Mouse (Mus musculus): Measurements from ENCODE around the gene Slc35a3.
"Not testable (repeated sequence)": the region's sequence is repeated elsewhere in the genome, so short reads cannot be mapped to it uniquely, and the experiment has no call there.

Slc35a3 gene

GRCm38 (mm10) chr3:116698786-116699185, 13.8 kb downstream of the Slc35a3 start:
- DNase-seq (ENCODE audit: low spot score in 2 of 2), result no peak

DNA sequence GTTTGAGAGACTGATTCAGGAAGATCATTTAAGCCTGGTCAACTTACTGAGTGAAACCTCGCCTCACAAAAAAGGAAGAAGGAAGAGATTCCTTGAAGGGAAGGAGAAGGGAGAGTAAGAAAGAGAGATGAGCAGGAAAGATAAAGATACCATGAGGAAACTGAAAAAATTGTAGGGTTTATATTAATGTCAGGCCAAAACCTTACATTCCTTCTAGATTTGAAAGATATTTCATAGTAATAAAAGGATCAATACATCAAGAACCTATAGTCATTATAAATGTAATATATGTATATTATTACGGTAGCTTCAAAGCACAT, 17.0 kb downstream of the Slc35a3 start:
- no peak for DNase-seq (ENCODE audit: low spot score in 2 of 2)

GRCm38 (mm10) chr3:116694955-116695665, 17.5 kb downstream of the Slc35a3 start:
- no peak for DNase-seq (ENCODE audit: low spot score in 2 of 2)

GRCm38 (mm10) chr3:116694312-116694711, 18.3 kb downstream of the Slc35a3 start:
- DNase-seq (ENCODE audit: low spot score in 2 of 2), result no peak

DNA sequence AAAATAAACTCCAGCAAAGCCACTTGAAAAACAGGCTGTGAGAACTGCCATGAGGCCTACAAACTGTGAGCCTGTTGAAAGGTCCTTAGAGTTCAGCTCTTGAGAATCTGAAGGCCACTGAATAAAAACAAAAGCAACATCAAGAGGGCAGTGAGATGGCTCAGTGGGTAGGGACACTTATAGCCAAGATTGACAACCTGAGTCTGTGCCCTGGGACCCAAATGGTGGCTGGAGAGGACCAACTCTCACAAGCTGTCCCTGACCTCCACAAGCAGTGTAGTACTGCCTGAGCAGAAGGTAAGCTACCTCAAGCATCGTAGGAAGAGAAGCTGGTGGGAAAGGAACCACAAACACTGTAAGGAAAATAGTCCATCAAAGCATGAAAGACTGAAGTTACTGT, 31.5 kb downstream of the Slc35a3 start, which contains the start of gene Gm43191:
Gm43191 (minus strand) TSS at position 101 of the 400 bp plus-strand sequence.
- DNase-seq (ENCODE audit: low spot score in 2 of 2), result no peak

- DNase-seq (ENCODE audit: low spot score in 2 of 2), result not testable (repeated sequence)
These were observed 48.4 kb downstream of the Slc35a3 start for GRCm38 (mm10) chr3:116664281-116664680.

DNA sequence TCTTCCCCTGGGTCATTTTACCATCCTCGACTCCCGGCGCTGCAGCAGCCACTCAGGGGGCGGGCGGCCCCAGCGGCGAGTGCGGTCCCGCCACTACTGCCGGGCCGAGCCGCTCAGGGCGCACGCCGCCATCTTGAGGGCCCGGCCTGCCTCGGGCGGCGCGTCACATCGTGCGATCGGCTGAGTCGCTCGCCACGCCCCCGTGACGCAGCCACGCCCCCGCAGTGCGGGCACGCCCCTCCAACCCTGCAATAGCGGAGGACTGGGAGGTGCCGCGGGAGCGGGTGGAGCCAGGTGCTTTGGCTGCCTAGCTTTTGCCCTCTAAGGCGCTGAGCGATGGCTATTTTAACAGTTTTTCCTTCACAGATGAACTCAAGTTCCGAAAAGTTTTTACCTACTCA, 50.2 kb downstream of the Slc35a3 start, which contains the start of gene Mfsd14a:
Mfsd14a (minus strand) TSS at position 215 of the 401 bp plus-strand sequence.
- DNase-seq (ENCODE audit: low spot score in 2 of 2), result peak; percentile 98 to 99

DNA sequence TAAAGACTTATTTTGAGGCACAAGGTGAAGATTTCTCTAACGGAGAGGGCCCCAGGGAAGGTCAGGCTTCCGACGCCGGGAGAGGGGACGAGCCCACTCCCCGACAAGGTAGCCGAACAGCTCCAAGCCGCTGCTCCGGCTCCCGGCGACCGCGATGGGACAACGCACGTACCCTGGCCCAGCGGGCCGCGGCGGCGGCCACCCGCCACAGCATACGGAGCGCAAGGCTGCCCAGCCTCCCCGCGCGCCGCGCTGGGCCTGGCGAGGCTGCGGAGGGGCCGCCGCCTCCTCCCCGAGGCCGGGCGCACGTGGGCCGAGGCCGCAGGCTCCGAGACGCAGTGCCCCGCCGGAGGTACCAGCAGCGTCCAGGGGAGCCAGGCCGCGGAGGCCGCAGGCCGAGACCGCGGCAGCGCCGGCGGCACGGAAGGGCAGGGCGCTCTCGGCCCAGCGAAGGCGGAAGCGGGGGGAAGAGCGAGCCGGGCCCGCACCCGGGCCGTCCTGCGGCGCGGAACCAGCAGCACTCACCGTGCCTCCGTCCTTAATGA, 50.7 kb downstream of the Slc35a3 start:
- no peak for DNase-seq (ENCODE audit: low spot score in 2 of 2)

DNA sequence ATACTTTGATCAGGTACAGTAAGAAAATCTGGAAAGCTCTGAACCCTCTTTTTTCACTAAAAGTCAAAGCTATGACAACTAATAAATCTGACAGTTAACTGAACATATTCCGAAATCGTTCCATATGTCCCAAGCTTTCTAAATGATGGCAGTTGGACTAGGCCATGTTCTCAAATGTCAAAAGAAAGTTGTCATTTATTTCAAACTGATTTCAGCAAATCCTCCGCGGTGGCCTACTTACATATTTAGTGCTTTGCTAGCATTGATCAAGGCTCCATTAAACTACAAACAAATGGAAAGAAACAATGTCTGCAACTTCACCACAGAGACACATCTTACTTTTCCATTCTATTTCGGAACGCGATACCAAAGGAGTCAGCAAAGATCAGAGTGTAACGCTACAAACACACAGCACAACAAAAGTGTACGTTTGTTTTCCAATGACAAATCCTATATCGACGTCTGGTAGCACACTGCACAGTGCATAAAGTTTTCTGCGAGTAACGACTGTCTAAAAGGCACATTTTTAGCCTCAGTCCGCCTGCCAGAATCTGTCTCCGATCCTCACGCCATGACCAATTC, 51.3 kb downstream of the Slc35a3 start:
- no peak for DNase-seq (ENCODE audit: low spot score in 2 of 2)

DNA sequence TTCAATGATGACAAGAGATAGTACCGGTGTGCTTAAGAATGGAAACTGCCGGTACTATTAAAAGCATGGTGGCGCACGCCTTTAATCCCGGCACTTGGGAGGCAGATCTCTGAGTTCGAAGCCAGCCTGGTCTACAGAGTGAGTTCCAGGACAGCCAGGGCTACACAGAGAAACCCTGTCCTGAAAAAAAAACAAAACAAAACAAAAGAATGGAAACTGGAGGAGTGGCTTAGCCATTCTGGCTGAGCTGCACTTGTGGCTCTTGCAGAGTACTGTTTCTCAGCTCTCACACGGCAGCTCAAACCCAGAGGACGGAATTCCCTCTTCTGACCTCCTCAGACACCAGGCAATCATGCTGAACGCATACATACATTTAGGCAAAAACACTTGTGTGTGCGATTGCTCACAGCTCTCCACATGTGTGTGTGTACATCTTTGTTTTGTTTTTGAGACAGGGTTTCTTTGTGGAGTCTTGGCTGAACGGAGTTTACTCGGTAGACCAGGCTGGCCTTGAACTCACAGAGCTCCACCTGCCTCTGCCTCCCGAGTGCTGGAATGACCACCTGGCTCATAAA, 52.7 kb downstream of the Slc35a3 start:
- no peak for DNase-seq (ENCODE audit: low spot score in 2 of 2)

- no peak for DNase-seq (ENCODE audit: low spot score in 2 of 2)
These were observed 53.6 kb downstream of the Slc35a3 start for GRCm38 (mm10) chr3:116658928-116659565.

DNA sequence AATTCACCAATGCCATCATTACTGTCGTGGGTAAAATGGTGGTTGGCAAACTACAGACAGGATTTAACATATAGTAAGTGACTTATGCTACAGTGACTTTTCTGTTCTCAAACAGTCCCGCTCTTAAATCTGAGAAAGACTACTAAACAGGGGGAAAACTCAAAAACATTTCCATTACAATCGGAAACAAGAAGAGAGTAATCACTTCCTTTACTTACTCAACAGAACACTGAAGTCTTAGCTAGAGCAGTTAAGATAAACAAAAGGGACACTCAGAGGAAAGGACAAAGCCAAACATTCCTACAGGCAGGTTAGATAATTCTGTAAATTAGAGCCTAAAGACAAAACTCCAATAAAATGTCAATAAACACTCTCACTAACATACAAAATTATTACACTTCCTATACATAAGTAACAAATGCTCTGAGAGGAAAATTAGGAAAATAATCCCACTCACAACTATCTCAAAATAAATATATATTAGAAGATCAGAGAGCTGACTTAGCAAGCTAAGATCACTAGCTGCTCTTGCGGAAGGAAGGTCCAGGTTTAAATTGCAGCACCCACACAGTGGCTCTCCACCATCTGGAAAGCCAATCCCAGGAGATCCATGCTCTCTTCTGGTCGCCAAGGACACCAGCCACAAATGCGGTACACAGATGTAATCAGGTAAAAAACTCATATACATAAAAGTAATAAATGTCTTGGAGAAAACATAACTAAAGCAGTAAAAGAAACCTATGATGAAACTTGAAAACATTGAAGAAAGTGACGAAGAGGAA, 56.3 kb downstream of the Slc35a3 start:
- no peak for DNase-seq (ENCODE audit: low spot score in 2 of 2)

DNA sequence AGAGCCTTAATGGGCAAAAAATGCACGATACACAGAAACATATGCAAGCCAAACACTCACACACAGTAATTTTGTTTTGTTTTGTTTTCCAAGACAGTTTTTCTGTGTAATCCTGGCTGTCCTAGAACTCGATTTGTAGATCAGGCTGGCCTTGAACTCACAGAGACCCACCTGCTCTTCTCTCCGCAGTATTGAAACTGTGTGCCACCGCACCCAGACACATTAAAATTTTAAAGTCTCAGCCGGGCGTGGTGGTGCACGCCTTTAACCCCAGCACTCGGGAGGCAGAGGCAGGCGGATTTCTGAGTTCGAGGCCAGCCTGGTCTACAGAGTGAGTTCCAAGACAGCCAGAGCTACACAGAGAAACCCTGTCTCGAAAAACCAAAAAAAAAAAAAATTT, 58.6 kb downstream of the Slc35a3 start:
- not testable (repeated sequence) for DNase-seq (ENCODE audit: low spot score in 2 of 2)

DNA sequence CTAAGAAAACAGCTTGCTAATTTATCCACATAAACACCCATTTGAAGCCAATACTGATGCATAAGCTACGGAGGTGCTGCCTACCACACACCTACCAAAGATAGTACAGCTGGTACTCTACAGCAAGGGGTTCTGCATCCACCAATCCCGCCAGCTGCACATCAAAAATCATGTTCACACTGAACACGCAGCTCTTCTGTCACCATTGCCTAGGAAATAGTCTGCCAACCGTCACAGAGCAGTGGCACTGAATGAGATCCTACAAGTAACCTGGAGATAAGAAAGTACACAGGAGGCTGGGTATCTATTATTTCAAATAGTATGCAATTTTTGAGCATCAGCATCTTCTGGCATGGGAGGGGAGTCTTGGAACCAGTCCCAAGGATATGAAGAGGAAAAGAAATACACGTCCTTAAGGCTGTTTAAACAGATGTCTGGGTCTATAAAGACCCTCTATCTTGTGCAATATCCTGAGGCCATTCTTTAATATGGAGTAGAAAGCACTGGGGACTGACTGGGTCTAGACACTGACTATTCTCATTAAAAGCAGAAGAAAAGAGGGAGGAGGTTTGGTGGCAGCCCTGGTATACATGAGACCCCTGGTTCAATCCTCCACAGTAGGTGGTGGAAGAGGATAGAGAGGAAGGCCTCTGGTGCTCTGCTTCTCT, 59.2 kb downstream of the Slc35a3 start:
- DNase-seq (ENCODE audit: low spot score in 2 of 2), result no peak

DNA sequence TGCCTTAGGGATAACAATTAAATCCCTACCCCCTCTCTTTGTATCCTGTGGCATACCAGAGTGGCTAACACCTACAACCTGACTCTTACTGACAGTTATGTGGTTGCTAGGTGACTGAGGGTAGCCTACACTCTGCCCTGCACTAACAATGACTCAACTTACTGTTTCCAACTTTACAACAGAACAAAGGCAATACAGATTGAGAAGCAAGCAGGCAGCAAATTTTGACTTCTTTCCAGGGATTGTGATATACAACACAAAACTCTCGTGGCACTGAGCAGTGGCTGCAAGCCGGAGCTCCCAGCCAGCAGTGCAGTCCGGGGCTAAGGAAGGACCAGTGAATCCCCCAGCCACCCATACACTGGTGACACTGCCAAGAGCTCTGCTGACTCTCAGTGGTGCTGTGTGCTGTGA, 60.6 kb downstream of the Slc35a3 start:
- no peak for DNase-seq (ENCODE audit: low spot score in 2 of 2)

GRCm38 (mm10) chr3:116650698-116651097, 61.9 kb downstream of the Slc35a3 start:
- DNase-seq (ENCODE audit: low spot score in 2 of 2), result no peak

DNA sequence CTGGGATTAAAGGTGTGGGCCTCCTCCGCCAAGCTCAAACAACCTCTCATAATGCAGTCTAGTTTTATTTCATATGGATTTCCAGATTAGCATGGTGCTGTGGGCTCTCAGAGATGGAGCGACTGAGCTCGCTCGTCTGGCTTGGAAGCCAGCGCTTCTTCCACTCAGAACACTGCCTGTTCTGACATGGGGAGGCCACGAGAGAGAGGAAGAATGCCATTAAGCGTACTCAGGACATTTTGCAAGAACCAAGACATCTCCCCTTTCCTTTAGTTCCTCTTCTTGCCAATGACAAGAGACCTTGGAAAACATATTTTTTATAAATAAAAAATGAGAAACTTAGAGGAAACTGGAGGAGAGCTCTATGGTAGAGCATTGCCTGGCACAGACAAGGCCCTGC, 63.8 kb downstream of the Slc35a3 start:
- DNase-seq (ENCODE audit: low spot score in 2 of 2), result no peak

- no peak for DNase-seq (ENCODE audit: low spot score in 2 of 2)
These were observed 66.2 kb downstream of the Slc35a3 start for GRCm38 (mm10) chr3:116646387-116646786.

- no peak for DNase-seq (ENCODE audit: low spot score in 2 of 2)
These were observed 70.3 kb downstream of the Slc35a3 start for GRCm38 (mm10) chr3:116642373-116642772.

GRCm38 (mm10) chr3:116641811-116642371, 70.7 kb downstream of the Slc35a3 start:
- no peak for DNase-seq (ENCODE audit: low spot score in 2 of 2)

DNA sequence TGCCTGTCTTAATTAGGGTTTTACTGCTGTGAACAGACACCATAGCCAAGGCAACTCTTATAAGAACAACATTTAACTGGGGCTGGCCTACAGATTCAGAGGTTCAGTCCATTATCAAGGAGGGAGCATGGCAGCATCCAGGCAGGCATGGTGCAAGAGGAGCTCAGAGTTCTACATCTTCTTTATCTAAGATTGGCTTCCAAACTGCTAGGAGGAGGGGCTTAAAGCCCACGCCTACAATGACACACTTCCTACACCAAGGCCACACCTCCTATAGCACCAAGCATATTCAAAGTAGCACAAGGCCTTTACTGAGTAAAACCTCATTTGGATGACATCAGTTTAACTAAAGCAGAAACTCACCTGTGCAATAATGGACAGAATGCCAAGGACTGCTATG, 72.6 kb downstream of the Slc35a3 start:
- no peak for DNase-seq (ENCODE audit: low spot score in 2 of 2)
